Mouse (Mus musculus): ENCODE results near the gene D230025D16Rik. TPM values are rescaled to one million over a fixed set of nuclear protein-coding genes. Genes with fewer than 3 reads are reported as not detected.

Gene D230025D16Rik
- polyA plus RNA-seq, 1 experiment: 6.4 TPM

DNA sequence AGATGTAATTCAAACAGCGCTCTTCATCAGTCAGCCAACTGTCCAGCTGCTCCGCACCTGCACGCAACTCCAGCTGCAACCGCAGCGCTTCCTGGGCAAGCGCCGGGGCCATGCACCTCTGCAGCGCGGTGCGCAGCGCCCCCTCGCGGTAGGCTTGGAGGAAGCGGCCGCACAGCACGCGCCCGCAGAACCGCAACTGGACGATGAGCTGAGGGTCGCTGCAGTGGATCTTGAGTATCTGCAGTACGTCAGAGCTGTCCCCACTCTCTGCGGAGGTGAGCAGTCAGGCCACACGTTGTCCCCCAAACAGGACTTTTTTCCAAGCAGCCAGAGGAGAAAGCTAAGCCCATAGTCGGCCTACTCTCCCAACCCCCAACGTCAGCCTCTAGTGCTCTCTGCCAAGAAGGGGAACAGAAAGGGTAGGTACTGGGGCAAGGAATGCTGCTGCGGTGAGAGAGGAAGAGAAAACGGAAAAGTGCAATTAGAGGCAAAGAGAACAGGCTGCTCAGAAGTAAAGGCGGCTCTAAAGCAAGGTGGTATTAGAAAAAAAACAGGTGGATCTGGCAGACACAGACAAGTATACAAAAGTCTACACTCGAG lies 34.9 kb downstream of the D230025D16Rik start:
- TF ChIP-seq GATA1 (IDR thresholded peaks at IDR 0.05; ENCODE audit: low read length): no peak

DNA sequence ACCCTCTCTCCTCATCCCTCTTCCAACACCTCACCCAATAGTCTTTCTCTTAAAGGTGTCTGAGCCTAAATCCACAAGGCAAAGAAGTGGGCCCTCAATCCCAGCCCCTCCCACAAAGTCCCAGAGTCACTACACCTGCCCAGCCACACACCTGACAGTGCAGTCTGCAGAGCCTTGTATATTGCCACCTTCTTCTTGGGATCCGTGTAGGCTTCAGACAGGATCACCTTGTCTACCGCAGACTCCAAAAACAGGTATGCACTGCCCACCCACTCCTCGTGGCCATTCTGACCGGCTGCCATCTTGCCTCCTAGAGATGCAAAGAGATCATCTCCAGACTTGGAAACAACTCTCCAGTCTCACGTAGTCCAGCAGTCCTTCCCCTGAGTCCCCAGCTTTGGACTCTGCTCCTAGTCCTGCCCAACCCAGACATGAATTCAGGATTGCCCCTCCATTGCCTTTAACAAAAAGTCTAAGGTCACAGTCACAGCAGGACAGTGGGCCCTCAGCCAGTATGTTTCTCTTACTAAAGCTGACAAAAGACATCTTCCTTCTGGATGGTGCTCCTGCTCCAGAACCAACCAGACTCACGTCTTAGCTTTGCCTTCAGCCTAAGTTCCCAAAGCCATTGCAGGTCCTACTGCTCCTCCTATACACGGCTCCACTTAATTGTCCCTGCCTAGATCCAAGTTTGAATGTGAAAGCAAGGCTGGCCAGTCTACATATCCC lies 35.6 kb downstream of the D230025D16Rik start:
- no peak for TF ChIP-seq GATA1 (IDR thresholded peaks at IDR 0.05; ENCODE audit: low read length)

DNA sequence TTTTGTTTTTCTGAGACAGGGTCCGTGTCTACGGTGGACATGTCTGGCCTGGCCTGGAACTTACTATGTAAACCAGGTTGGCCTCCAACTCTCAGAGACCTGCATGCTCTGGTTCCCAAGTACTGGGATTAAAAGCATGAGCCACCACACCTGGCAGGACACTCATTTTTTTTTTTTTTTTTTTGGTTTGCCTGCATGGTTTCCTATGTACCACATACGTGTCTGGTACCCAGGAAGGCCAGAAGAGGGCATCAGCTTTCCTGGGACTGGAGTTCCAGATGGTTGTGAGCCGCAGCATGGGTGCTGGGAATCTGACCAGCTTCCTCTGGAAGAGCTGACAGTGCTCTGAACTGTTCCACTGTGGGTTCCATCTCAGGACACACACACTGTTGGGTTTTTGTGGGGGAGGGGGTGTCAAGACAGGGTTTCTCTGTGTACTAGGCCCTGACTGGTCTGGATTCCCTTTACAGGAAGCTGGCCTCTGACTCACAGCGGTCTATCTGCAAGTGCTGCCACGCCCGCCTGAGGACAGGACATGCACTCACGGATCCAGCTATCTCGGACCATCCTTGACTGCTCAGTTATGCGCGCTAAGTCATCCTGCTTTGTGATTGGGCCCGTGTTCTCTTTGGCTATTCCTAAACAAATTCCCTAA lies 36.5 kb downstream of the D230025D16Rik start:
- no peak for TF ChIP-seq GATA1 (IDR thresholded peaks at IDR 0.05; ENCODE audit: low read length)

- TF ChIP-seq GATA1 (IDR thresholded peaks at IDR 0.05; ENCODE audit: low read length): no peak
These were observed 38.4 kb downstream of the D230025D16Rik start for GRCm38 (mm10) chr8:105263244-105263912.

- TF ChIP-seq GATA1 (IDR thresholded peaks at IDR 0.05; ENCODE audit: low read length): no peak
These were observed 39.4 kb downstream of the D230025D16Rik start, which contains the start of the genes Tradd and Fbxl8 for GRCm38 (mm10) chr8:105264024-105264982. Gene Tradd, minus strand, starts transcription at chr8:105264609. Gene Fbxl8, plus strand, starts transcription at chr8:105264648.

DNA sequence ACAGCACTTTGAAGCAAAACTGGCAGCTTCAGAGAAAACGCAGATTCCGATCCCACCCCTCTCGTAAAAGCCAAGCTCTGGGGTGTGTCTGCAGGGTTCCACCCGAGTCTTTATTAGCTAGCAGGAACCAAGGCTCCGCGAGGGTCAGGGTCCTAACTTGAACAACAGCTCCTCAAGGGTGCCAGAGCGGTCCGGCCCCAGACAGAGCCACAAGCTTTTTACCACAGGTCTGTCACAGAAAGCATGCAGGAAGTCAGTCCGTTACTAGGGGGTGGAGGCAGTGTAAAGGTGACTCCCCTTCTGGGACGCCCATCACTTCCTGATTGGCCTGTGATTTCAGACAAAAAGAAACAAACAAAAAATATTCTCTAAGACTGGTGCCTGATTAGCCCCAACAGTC lies 40.2 kb downstream of the D230025D16Rik start:
- TF ChIP-seq GATA1 (IDR thresholded peaks at IDR 0.05; ENCODE audit: low read length): no peak

GRCm38 (mm10) chr8:105266775-105267174 lies 41.8 kb downstream of the D230025D16Rik start:
- no peak for TF ChIP-seq GATA1 (IDR thresholded peaks at IDR 0.05; ENCODE audit: low read length)

DNA sequence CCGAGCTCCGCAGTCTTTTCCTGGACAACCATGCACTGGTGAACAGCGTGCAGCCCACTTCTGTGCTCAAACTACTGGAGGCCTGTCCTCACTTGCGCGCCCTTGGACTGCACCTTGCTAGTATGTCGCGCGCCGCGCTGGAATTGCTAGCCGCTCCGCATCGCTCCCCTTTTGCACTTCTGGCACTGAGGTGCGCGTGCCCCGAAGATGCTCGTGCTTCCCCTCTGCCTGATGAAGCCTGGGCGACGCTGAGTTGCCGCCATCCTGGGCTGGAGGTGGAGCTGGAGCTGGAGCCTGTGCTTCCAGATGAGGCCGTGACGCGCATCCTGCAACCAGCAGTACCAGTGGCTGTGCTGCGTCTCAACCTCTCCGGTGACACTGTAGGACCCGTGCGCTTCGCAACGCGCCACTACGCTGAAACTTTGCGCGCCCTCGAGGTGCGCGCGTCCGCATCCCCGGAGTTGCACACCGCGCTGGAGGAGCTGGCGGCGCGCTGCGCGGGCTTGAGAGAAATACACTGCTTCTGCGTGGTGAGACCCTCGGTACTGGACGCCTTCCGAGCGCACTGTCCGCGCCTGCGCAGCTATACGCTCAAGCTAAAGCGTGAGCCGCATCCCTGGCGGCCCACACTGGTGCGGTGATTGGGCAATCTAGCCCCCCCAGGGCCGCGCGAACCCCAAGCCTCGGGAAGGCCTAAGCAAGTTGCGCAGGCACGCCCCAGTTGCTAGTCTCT lies 43.6 kb downstream of the D230025D16Rik start:
- TF ChIP-seq GATA1 (IDR thresholded peaks at IDR 0.05; ENCODE audit: low read length): no peak

GRCm38 (mm10) chr8:105269075-105269458 lies 44.1 kb downstream of the D230025D16Rik start:
- TF ChIP-seq GATA1 (IDR thresholded peaks at IDR 0.05; ENCODE audit: low read length): no peak

DNA sequence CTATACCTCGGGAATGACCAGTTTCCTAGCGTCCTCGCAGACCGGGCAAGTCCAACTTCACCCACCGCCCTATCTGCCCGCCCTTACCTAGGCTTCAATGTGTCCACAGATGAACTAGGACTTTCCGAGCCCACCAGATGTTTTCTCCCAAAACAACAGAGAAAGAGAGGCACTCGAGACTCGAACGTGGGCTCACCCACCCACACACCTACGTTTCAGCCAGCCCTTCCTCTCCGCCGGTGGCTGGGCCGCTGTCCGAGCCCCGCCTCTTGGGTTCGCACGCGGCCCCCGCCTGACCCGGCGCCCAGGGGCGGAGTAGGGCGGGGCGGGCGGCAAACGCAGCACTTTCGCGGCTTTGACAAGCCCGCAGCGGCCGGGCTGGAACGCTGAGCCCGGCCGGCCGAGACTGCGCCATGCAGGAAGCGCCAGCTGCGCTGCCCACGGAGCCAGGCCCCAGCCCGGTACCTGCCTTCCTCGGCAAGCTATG lies 44.6 kb downstream of the D230025D16Rik start, which contains the start of gene Hsf4:
Hsf4 (plus strand) TSS at position 341 of the 487 bp plus-strand sequence.
- TF ChIP-seq GATA1 (IDR thresholded peaks at IDR 0.05; ENCODE audit: low read length): no peak

GRCm38 (mm10) chr8:105270101-105270915 lies 45.4 kb downstream of the D230025D16Rik start:
- TF ChIP-seq GATA1 (IDR thresholded peaks at IDR 0.05; ENCODE audit: low read length): no peak

DNA sequence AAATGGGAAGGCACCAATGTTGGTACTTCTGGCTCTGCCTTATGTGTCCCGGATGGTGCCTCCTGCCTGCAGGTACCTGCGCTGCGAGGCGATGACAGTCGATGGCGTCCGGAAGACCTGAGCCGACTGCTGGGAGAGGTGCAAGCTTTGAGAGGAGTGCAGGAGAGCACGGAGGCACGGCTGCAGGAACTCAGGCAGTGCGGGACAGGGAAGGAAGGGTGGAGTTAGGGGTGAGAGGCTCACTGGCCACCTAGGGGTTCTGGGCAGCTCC lies 45.9 kb downstream of the D230025D16Rik start:
- no peak for TF ChIP-seq GATA1 (IDR thresholded peaks at IDR 0.05; ENCODE audit: low read length)

DNA sequence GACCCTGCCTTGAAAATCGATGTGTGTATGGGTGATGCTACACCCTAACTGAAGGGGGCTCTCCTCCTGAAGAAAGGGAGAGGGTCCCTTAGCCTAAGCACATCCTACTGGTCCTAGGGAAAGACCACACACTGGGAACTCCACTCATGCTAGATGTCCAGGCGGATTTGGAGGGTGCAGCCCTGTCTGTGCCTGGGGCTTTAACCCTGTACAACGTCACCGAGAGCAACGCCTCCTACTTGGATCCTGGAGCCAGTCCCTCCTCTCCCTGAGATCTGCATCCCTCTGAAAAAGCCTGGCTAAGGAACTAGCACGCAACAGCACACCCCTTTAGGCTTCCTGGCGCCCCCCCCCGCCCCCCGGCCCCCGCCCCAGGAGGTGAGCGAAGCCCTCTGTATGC lies 50.4 kb downstream of the D230025D16Rik start:
- no peak for TF ChIP-seq GATA1 (IDR thresholded peaks at IDR 0.05; ENCODE audit: low read length)
